Mouse (Mus musculus): ENCODE data around the gene Scarb1.
"Not testable (repeated sequence)": the region's sequence is repeated elsewhere in the genome, so short reads cannot be mapped to it uniquely, and the experiment has no call there.

The Scarb1 gene

GRCm38 (mm10) chr5:125340547-125341262, at the start of gene Scarb1:
Gene Scarb1, minus strand, starts transcription at chr5:125341094.
- peak; percentile 92 to 93 for DNase-seq (ENCODE audit: low spot score in 2 of 2)

DNA sequence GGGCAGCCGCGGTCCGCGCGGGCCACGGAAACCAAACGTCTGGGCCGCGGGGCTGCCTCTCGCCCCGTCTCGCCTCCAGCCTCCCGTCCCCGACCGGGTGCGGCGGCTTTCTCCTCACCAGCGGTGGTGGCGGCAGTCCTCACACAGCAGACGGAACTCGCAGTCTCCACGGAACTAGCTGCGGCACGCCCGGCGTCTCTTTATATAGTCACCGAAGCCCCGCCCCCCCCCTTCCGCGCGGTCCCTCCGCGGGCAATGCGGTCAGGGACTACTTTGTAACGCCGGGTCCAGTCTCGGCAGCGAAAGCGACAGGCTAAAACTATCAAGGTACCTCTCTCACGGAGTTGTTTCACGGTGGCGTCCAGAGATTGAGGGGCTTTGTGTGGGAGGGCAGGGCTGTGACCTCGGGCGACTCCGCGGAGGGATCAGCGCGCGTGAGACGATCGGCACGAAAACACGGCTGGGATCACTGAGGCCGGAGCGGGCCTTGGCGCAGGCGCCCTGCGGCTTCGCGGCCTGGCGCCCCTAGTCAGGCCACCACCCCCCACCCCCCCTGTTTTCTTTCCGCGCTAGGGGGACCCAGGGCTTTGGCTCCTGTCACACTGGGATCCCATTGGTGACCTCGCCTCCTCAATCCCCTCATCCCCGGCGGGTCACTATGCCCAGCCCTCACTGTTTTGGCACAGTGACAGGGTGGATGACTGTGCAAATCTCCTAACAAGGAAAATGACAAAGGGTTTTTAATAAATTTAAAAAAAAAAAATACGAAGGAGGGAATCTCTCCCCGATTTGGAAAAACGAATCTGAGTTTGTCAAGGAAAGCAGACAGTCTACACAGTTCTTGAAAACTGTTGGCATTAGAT, 48.9 kb upstream of the Scarb1 start, which contains the start of gene Ubc:
Gene Ubc, minus strand, starts transcription at position 624 of the 863 bp plus-strand sequence.
- DNase-seq (ENCODE audit: low spot score in 2 of 2): peak; percentile 88 to 90

DNA sequence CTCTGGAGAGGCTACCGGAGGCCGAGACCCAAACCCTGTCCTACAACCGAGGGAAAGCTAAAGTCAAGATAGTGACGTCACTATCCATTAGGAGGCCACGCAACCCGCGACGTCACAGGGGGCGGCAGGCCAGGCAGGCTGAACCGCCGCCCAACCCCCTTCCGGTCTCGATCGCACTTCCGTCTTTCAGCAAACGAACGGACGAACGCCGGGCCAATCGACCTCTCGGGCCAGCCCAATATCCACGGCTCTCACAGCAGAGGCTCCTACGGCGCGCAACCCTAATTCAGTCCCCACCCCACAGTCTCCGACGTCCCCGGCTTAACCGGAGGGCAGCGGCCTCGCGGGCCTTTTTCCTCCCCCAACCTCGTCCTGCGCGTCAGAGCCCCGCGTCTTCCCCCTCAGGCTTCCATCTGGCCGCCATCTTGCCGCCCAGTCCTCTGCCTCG, 48.3 kb upstream of the Scarb1 start, which contains the start of gene Gm10382:
Gene Gm10382, plus strand, starts transcription at position 192 of the 448 bp plus-strand sequence.
- DNase-seq (ENCODE audit: low spot score in 2 of 2): peak; percentile 87

DNA sequence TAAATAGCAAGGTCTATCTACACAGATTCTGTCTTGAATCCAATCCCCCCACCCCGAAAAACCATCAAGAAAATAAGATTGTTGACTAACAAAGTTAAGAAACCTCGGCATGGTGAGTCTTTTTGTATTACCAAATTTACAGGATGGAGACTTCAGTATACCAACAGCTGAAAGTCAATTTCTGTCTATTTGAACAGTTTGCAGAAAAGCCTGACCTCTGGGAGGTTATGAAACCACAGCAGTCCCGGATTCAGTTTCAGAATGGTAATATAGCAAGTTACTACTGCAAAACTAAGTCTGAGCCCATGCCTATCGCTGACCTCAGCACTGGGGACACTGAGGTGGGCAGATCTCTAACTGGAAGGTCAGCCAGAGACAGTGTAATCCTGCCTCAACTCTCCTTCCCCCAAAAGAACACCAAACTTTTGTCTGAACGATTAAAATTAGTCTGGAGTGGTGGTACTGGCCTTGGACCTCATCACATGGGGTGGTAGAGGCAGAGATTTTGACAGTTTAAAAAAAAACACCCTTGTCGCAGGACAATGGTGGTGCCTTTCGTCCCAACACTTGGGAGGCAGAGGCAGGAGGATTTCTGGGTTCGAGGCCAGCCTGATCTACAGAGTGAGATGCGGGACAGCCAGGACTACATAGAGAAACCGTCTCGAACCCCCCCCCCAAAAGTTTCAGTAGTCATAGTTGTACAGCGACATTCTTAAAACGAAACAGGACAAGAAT, 47.6 kb upstream of the Scarb1 start:
- no peak for DNase-seq (ENCODE audit: low spot score in 2 of 2)

- DNase-seq (ENCODE audit: low spot score in 2 of 2): not testable (repeated sequence)
Observed at GRCm38 (mm10) chr5:125387295-125387694, 46.4 kb upstream of the Scarb1 start.

GRCm38 (mm10) chr5:125385215-125385940, 44.5 kb upstream of the Scarb1 start:
- DNase-seq (ENCODE audit: low spot score in 2 of 2): no peak

- DNase-seq (ENCODE audit: low spot score in 2 of 2): no peak
Observed at GRCm38 (mm10) chr5:125384512-125385214, 43.8 kb upstream of the Scarb1 start.

DNA sequence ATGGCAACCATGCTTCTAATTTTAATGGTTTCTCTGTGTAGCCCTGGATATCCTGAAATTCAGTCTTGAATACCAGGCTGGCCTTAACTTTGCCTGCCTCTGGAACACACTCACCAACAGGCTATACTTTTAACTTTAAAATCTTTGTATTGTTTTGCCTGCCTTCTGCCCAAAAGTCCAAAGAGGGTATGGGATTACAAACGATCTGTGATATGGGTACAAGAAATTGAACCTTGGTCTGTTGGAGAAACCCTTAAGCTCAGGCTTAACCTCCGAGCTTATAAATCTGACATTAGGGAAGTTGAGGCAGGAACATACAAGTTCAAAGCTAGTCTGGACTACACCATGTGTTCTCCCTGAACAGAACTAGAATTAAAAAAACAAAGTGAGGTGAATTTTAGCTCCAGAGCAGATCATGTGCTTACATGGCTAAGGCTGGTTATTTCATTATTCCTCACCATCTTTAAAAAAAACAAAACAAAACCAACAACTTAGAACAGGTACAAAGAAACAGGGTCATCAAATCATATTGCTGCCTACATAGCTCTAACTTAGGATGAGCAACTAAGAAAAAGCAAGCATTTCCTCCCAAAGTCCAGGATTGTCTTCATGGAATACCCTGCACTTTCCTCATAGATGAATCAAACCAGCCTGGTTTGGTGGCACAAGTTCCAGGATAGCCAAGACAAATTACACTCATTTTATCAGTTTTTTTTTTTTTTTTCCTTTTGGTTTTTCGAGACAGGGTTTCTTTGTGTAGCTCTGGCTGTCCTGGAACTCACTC, 42.9 kb upstream of the Scarb1 start:
- DNase-seq (ENCODE audit: low spot score in 2 of 2): no peak

GRCm38 (mm10) chr5:125382673-125383558, 42.0 kb upstream of the Scarb1 start:
- DNase-seq (ENCODE audit: low spot score in 2 of 2): peak; percentile 73 to 77

DNA sequence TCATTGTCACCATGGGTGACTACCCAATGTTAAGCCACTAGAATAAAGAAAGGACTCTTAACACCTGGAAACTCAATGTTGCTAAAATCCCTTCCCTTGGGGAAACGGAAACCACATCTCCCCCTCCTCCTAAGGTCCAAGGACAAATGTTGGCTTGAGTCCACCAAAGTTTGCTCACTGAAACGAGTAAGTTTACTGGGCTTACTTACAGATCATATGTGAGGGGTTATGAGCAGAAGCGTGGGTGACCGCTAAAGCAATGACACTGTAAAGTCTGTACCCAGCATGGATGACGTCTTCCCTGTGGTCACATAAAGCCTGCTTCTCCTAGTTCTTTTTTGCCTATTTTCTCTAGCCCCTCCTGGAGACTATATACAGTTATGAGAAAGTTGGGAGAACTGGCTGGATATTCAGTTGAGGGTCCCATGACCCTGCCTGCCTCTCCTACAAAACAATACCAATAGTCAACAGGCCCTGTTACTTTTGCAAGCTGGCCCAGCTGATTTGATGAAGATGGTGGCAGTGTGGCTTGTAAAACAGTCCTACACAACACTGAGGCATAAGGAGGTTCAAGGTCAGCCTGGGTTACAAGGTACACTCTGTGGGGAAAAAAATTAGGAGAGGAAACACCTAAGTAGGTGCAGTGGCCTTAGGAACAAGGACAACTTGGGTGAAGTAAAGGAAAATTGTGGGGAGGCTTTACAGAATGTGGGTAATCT, 41.2 kb upstream of the Scarb1 start:
- no peak for DNase-seq (ENCODE audit: low spot score in 2 of 2)

- DNase-seq (ENCODE audit: low spot score in 2 of 2): no peak
Observed at GRCm38 (mm10) chr5:125378919-125379318, 38.0 kb upstream of the Scarb1 start.

GRCm38 (mm10) chr5:125377214-125377613, 36.3 kb upstream of the Scarb1 start:
- DNase-seq (ENCODE audit: low spot score in 2 of 2): no peak

DNA sequence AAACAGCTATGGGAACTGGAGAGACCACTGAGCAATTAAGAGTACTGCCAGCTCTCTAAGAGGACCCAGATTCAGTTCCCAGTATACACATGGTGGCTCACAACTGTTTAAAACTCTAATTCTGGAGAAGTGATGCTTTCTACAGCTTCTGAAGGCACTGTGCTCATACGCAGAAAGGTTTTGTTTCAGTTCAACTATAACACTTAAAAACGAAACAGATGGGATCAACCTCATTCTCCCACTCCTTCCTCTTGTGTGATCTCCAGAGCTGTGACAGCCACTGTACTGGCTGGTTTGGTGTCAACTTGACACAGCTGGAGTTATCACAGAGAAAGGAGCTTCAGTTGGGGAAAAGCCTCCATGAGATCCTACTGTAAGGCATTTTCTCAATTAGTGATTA, 35.0 kb upstream of the Scarb1 start:
- no peak for DNase-seq (ENCODE audit: low spot score in 2 of 2)

DNA sequence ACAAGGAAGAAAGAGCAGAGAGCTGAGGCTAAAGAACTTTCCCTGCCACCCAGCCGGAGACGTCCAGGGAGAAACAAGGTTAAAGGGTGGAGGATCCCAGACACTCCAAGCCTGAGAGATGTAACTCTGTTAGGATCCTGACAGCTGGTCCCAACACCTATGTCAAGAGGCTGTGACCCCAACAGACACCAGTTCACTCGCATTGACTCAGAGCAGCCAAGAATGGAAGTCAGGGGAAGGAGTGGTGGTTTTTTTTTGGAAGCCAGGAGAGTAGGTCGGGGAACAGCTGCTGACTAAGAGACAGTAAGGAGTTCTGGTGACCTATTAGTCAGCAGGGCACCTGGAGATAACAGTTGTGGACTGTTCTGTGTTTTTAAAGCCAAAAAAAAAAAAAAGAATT, 31.1 kb upstream of the Scarb1 start:
- DNase-seq (ENCODE audit: low spot score in 2 of 2): no peak

DNA sequence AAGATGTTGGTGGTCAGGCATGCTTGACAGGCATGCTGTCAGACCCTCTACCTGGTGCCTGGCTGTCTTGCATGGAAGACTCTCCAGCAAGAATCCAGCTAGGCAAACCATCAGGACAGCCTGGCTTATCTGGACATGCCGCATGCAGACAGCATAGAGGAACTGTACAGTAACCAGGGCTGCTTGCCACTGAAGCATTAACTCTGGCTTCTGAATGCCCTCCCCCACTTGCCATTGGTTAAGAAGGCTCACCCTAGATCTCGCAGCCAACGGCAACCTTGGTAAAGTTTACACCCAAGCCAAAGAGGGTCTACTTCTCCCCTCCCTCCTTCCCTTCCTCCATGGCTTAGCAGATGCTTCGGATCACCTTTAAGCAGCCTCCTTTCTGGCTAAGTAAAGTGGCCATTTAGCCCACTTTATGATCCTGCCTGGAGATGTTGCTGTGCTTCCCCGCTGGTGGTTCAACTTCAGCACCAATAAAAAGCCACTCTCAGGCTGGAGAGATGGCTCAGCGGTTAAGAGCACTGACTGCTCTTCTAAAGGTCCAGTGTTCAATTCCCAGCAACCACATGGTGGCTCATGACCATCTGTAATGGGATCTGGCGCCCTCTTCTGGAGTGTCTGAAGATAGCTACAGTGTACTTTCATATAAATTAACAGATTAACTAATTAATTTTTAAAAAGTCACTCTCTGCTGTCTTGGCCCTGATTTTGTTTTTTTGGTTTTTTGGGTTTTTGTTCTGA, 30.2 kb upstream of the Scarb1 start:
- DNase-seq (ENCODE audit: low spot score in 2 of 2): no peak

- peak; percentile 74 to 76 for DNase-seq (ENCODE audit: low spot score in 2 of 2)
Observed at GRCm38 (mm10) chr5:125368568-125368967, 27.7 kb upstream of the Scarb1 start.

GRCm38 (mm10) chr5:125368156-125368555, 27.3 kb upstream of the Scarb1 start:
- DNase-seq (ENCODE audit: low spot score in 2 of 2): no peak
